Mouse (Mus musculus) hindbrain, postnatal 0 days (tissue): Measurements from ENCODE around the gene 1700021F07Rik. TPM values are rescaled to one million over a fixed set of nuclear protein-coding genes. Genes with fewer than 3 reads are reported as not detected.

ENCODE experiments used
- ATAC-seq: fragments of 200-750 bp; cut with Nextera tagmentation; 2 replicates; pipeline ENCODE4 v1.8.0; 2017; ENCODE audit warnings: mild to moderate bottlenecking, moderate TSS enrichment, moderate library complexity
- DNase-seq: peaks from one replicate; pipeline ENCODE4 v3.0.0-alpha.2; 2015; ENCODE audit warnings: low spot score
- H3K27ac ChIP-seq: fragments of 300-500 bp; sonication (generic); 2 replicates; pipeline ENCODE4 v1.5.1; 2014; ENCODE audit warnings: mild to moderate bottlenecking
- H3K27me3 ChIP-seq: fragments of 300-500 bp; sonication (generic); 2 replicates; pipeline ENCODE4 v1.6.1; 2014; ENCODE audit warnings: low read length, mixed read lengths; ENCODE audit not compliant: insufficient read depth
- H3K36me3 ChIP-seq: fragments of 300-500 bp; sonication (generic); 2 replicates; pipeline ENCODE4 v1.6.1; 2014; ENCODE audit warnings: low read length, mixed read lengths; ENCODE audit not compliant: insufficient read depth
- H3K4me1 ChIP-seq: fragments of 300-500 bp; sonication (generic); 2 replicates; pipeline ENCODE4 v1.6.1; 2014; ENCODE audit warnings: antibody characterized with exemption, low read length, mixed read lengths; ENCODE audit not compliant: insufficient read depth
- H3K4me2 ChIP-seq: fragments of 300-500 bp; sonication (generic); 2 replicates; pipeline ENCODE4 v1.6.1; 2014; ENCODE audit warnings: low read depth, mild to moderate bottlenecking, low read length, moderate library complexity, mixed read lengths
- H3K4me3 ChIP-seq: fragments of 300-500 bp; sonication (generic); 2 replicates; pipeline ENCODE4 v1.5.1; 2014; ENCODE audit warnings: low read length
- H3K9ac ChIP-seq: fragments of 300-500 bp; sonication (generic); replicated peaks from 2 replicates; pipeline ENCODE4 v1.6.1; 2014; ENCODE audit warnings: mild to moderate bottlenecking, low read length, moderate library complexity, mixed read lengths
- H3K9me3 ChIP-seq: fragments of 300-500 bp; sonication (generic); 2 replicates; pipeline ENCODE4 v1.6.1; 2016; ENCODE audit warnings: low read length, mixed read lengths
- CTCF ChIP-seq: IDR thresholded peaks from 2 replicates; pipeline ENCODE4 v1.5.1; 2016; ENCODE audit warnings: antibody characterized with exemption, control low read depth, low read depth
- WGBS: fragments of 180-500 bp; shearing (Covaris S2); extraction: QIAGEN DNeasy Blood & Tissue Kit; methylation state at CpG from one replicate; pipeline ENCODE4 v1.1.7; 2014; 5-methylcytosine and 5-hydroxymethylcytosine counted together
- polyA plus RNA-seq: library from polyadenylated mRNA; unstranded; fragments of >200 nt; fragmentation: Nextera tagmentation; extraction: Ambion mirVana; gene quantifications from 2 replicates; pipeline ENCODE4 v1.2.1, GENCODE M21; 2015
- total RNA-seq: library from RNA; depleted of rRNA; stranded (reverse); fragments of >200 nt; gene quantifications from 2 replicates; pipeline ENCODE4 v1.2.3, GENCODE M21; 2014; rRNA removed

1700021F07Rik gene
- total and polyA plus RNA-seq, 2 experiments from 2014 or later: not detected

DNA sequence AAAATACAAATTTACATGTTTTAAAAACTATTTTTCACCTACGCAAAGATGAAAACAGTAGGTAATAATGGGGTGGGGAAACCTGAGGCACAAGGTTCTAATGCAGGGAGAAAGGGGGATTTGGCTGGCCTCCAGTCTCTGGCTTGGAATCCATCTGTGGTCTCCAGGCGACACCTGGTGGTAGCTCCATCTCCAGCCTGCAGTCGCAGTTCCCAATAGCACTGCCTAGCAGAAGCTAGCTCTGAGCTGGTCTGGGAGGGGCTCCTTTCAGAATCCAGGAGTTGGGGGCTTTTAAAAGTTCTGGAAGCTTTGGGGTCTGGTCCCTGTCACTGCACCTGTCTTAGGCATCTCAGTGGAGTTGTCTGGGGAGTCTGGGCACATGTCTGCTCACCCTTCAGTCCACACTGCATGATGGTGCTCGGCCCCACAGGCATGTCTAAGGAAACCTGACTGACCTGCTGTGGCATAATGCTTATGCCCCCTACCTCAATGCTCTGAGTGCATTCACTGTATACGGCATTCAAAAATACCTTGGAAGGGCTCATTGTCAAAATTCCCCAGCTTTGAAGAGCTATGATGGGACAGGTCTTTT is 39.6 kb downstream of the 1700021F07Rik start:
- no peaks in the 10 kb centered on the region for H3K36me3 ChIP-seq
- DNase-seq (peak; percentile 87), ATAC-seq (peak; percentile 64)
- no peaks in the 10 kb centered on the region for H3K4me1 ChIP-seq
- no peak overlapping the region for H3K9ac ChIP-seq
- H3K4me3 ChIP-seq: no peak overlapping the region
- H3K27me3 ChIP-seq: no peaks in the 10 kb centered on the region
- no peak overlapping the region for H3K4me2 ChIP-seq
- 45% methylated on average over 5 of the region's 5 CpGs for WGBS
- no peak overlapping the region for H3K27ac ChIP-seq
- TF ChIP-seq CTCF: peak; percentile 97
- H3K9me3 ChIP-seq: no peaks in the 10 kb centered on the region

DNA sequence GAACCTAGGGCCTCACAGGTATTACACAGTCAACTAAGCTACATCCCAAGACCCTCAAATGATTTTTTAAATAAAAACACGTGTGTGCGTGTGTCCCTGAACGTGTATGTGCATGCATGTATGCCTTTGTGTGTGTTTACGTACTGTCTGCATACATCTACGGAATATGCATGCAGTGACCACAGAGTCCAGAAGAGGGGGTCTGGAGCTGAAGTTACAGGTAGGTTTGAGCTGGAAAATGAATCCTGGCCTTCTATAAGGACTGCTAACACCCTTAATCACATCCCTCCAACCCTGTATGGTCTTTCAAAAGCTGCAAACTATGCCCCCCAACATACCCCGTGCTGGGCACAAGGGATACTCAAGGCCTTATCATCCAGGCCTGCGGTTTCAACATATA is 41.0 kb downstream of the 1700021F07Rik start:
- 66% methylated on average over 7 of the region's 7 CpGs for WGBS
- Histone ChIP-seq H3K4me2 (no peak overlapping the region), H3K9me3 (no peaks in the 10 kb centered on the region), H3K27me3 (no peaks in the 10 kb centered on the region), H3K27ac (no peak overlapping the region), H3K36me3 (no peaks in the 10 kb centered on the region), H3K9ac (no peak overlapping the region), H3K4me3 (no peak overlapping the region), H3K4me1 (no peaks in the 10 kb centered on the region)
- DNase-seq (peak; percentile 68), ATAC-seq (peak; percentile 34; the same call in 1 of the 2 replicates)
- peak; percentile 78 for TF ChIP-seq CTCF

DNA sequence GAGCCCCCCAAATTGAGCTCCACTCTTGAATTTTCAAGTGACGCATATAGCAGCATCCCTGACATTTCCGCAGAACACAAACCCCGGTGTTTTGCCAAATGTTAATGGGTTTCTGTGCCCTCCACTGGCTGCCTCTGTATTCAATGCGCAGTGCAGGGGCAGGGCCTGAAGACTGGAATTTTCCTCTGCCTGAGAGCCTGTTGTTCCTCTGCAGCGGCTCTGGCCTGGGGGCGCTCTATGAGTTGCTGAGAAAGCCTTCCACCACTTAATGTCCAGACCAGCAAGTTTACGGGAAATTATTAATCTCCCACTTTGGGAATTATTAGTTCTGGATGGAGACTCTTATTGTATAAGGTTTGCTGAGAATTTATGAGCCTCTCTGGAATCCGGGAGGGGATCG is 41.8 kb downstream of the 1700021F07Rik start:
- 43% methylated on average over 9 of the region's 9 CpGs for WGBS
- no peak overlapping the region for H3K4me3 ChIP-seq
- H3K4me1 ChIP-seq: no peaks in the 10 kb centered on the region
- no peak overlapping the region for H3K4me2 ChIP-seq
- H3K27ac ChIP-seq: no peak overlapping the region
- no peak for ATAC-seq
- H3K27me3 ChIP-seq: no peaks in the 10 kb centered on the region
- peak; percentile 40 for TF ChIP-seq CTCF
- H3K9ac ChIP-seq: no peak overlapping the region
- H3K9me3 ChIP-seq: no peaks in the 10 kb centered on the region
- no peaks in the 10 kb centered on the region for H3K36me3 ChIP-seq
- peak; percentile 54 for DNase-seq

Other genes with a start within 250 kb of the 1700021F07Rik start
- gene Pmepa1, start 246.1 kb upstream of the 1700021F07Rik start, total RNA-seq: 7.7 and 16.0 TPM in 2 replicates
- 2.6 and 3.0 TPM in 2 replicates for gene Pmepa1, start 246.1 kb upstream of the 1700021F07Rik start, polyA plus RNA-seq
- gene Ankrd60, start 55.8 kb downstream of the 1700021F07Rik start, total RNA-seq: not detected in 2 replicates
- gene Ankrd60, start 55.8 kb downstream of the 1700021F07Rik start, polyA plus RNA-seq: not detected in 2 replicates
- 14.0 and 22.2 TPM in 2 replicates for gene Rab22a, start 137.2 kb downstream of the 1700021F07Rik start, total RNA-seq
- 32.9 and 36.0 TPM in 2 replicates for gene Rab22a, start 137.2 kb downstream of the 1700021F07Rik start, polyA plus RNA-seq
- not detected in 2 replicates for gene 1700010B08Rik, start 196.8 kb downstream of the 1700021F07Rik start, total RNA-seq
- not detected in 2 replicates for gene 1700010B08Rik, start 196.8 kb downstream of the 1700021F07Rik start, polyA plus RNA-seq
- gene Vapb, start 214.9 kb downstream of the 1700021F07Rik start, total RNA-seq: 31.4 and 34.1 TPM in 2 replicates
- 15.8 and 18.8 TPM in 2 replicates for gene Vapb, start 214.9 kb downstream of the 1700021F07Rik start, polyA plus RNA-seq